Mouse (Mus musculus) spleen, adult 18-20 months (tissue): ENCODE results near the gene Zfp750.

Experiments used
- DNase-seq, 2 experiments: peaks; one replicate each; pipeline ENCODE4 v3.0.0; 2022; ENCODE audit warnings: mixed read lengths in 2 of 2

Gene Zfp750

DNA sequence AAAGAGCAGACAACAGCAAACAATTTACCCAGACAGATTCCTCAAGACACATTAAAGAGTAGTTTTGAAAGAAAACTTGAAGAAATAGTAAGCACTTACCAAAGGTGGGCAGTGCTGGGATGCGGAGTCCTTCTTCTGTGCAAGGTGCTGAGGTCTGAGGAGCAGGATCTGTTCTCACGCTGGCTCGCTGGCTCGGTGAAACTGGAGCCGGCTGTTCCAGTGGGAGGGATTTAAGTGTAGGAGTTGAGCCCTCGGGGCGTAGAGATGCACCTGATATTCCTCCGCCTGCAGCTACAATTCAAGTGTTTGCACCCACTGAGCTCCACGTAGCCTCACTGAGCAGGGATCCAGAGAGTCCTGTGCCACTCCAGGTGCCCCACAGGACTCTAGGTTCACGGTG is at the start of gene Zfp750:
Gene Zfp750, minus strand, starts transcription at position 203 of the 400 bp plus-strand sequence.
- no peak for DNase-seq

DNA sequence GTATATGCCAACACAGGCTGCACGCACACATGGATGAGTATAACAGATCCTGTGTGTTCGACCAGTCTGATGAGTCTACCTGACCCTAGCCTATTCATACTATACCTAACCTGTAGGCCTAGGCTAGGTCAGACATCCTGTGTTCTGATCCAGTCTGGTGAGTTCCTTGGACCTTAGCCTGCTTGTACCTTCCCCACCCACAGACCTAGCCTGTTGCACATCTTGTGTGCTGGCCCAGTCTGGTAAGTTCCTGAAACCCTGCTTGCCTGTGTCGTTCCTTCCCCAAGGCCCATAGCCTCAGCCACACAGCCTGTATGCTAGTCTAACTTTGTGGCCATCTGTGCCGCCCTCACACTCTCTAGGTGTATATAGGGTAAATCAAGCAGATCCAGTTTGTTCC is 45.1 kb upstream of the Zfp750 start:
- DNase-seq = no peak

DNA sequence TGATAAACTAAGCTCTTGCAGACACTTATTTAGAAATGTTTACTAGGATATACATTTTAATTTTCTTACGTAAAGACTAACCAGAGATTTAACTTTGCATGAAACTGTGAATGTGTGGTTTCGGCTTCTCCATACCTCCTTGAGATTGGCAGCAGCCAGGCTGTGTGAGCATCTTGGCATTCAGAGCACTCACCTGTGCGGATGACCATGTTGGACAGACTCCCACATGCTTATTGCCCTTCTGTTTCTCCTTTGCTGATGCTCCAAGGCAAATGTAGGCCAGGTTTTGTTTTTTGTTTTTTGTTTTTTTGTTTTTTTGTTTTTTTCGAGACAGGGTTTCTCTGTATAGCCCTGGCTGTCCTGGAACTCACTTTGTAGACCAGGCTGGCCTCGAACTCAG is 44.2 kb upstream of the Zfp750 start:
- DNase-seq = no peak

DNA sequence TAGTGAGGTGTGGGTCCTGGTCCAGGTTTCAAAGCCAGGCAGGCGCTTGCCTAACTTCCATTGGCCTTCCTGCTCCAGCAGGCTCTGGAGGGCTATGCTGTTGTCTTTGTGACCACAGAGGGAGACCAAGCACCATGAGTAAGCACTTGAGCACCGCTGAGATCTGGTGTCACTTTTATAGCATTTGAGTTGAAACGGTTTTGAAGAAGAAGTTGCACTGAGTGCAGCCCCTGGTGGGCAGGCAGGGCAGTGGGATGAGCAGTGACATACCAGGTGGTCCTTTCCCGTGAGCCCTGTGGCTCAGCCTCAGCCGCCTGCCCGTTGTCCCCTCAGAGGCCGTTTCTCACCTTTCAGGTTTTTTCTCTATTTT is 41.1 kb upstream of the Zfp750 start:
- no peak for DNase-seq

DNA sequence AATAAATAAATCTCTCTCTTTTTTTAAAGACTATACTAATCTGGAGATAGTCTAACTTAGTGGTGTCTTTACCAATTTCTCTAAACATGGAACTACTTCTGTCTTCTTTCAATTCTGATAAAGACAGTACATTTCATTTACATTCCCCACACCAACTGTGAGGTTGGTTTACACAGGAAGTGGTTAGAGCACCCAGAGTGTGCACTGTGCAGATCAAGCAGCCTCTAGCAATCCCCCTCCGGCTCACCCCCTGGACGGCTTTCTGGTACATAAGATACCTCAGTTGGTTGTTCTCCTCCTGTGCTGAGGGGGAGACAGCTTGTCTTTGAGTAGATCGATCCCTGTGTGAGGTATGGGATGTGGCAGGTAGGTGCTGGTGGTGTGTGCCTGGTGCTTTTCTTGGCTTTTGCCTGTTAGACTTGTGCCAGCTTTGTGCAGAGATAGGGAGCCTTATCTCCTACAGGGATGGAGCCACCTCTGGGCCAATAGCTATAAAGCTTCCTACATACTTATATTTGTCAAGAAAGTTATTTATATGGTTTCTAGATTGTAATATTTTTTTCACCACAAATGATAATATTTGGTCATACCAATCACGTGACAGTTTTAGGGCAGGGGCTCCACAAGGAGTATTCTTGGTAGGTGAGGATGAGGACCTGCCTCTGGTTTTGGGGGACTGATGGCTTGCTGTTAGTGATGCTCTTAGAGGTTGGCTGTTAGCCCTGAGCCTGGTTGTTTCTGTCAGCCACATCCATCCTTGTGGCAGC is 40.6 kb upstream of the Zfp750 start:
- peak; percentile 22 to 36 for DNase-seq

DNA sequence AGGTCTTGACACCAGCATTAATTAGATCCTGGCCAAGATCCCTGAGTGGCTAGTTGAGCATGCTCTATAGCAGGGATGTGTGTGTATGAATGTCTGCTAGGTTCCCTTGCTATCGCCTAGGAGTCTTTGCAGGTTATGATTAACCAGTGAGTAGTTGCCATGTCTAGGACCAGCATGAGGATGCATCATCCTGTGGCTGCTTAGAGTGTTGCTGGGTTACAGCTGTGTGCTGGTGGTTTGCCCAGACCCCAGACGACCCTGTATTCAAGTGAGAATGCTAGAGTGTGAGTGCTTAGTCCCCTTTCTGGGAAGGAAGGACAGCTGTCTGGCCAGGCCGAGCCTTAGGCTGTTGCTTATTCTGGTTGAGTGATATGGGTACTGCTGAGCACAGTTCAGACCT is 39.4 kb upstream of the Zfp750 start:
- no peak for DNase-seq

DNA sequence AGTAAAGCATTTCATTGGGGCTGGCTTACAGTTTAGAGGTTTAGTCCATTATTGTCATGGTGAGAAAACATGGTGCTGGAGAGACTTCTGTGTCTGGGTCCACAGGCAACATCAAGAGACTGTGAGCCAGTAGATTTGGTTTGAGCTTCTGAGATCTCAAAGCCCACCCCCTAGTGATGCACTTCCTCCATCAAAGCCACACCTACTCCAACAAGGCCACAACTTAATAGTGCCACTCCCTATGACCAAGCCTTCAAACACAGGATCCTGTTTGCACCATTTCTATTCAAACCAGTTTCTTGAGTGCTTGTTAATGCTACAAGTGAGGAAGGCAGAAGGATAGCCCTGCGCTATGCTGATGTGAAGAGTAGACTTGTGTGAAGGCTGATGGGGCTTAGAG is 38.8 kb upstream of the Zfp750 start:
- no peak for DNase-seq

DNA sequence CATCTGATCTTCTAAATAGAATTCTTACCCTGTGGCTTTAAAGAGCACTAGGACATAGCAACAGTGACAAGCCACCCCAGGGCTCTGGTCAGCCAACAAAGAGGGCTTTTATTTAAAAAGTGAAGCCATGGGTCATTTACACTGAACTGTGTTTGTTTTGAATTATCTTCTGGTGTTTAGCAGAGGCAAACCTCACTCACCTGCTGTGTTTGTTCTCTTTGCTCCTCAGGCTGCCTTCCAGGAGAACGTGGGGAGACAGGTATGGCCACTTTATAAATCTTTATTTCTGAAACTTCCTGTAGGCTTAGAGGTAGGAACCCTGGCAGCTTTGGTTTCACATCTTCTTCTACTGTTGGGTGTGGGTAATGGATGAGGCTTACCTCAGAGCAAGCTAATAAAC is 37.6 kb upstream of the Zfp750 start:
- no peak for DNase-seq

DNA sequence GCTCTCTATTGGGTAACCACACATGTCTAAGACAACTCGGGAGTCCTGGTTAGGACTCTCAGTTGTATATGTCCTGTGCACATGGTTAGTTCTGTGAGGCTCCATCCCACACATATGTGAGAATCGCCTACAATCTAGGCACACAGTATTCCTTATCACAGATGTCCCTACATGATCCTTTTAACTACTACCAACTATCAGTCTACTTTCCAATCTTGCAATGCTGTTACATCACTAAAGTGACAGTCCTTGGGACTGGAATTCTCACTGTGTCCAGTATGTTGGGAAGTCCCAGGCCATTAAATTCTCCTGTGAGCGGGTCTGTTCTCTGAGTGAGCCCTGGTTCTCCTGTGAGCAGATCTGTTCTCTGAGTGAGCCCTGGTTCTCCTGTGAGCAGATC is 34.3 kb upstream of the Zfp750 start:
- no peak for DNase-seq

DNA sequence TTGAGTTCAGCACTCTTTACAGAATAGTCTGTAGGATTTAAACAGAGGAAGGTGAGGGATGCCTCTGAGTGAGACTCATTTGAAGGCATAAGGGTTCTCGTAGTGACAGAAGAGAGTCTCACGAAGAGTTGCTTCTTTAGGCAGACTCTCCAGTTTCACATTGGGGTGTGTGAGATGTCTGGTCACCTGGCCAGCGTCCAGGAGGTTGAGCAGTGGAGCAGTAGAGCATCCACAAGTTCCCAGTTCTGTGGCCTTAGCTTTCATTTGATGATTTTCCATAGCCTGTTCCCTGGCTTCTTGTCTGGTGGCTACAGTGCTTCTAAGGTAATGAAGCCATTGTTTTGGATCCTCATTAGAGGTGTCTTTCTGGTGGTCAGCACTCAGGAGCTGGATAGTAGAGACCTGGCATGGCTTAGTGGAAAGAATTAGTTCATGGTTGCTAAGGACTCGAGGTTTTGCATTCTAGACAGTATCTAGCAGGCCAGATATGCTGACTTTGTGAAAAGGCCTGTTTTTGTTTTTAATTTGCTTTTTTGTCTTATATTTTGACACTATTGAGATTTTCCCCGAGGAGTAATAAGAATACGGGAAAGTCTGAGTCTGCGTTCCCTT is 33.8 kb upstream of the Zfp750 start:
- DNase-seq = no peak

DNA sequence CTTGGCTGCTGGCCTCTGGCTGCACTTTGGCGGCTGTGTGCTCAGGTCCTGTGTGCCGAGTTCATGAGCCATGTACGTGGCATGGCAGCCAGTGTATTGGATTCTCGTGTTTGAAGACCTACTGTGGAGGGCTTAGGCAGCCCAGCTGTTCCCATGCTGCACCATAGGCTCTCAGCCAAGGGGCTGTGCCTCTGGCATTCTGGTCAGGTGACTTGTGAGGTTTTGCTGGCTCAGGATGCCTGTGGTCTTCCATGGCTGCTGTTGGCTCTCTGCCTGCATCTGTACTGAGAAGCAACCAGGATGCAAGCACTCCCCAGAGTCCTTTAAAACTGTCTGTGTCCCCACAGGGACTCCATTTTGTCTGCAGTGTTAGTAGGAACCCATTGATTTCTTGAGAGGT is 33.0 kb upstream of the Zfp750 start:
- DNase-seq = no peak

DNA sequence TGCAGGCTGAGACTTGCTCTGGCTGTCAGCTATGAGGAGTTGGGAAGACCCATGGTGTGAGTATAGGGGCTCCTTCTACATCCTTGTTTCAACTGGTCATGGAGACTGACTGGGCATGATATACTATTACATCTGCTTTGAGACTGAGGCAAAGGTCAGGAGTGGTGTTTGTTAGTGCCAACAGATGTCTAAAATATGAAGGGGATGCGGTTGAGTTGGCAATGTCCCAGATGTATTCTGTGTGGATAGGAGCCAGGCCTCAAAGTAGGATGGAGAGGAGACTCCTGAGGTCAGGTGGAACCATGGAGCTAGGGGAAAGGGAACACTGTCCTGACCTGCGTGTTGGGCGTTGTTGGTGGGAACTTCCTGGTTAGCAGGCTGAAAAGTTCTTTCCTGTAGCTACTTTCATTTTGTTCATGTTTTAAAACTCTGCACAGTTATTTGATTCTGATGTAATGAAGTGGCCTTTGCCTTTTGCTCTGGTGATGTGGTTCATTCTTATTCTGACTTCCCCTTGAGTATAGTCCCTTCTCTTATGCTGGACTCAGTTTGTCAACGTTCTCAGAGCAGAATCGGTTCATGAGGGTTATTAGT is 32.2 kb upstream of the Zfp750 start:
- no peak for DNase-seq

DNA sequence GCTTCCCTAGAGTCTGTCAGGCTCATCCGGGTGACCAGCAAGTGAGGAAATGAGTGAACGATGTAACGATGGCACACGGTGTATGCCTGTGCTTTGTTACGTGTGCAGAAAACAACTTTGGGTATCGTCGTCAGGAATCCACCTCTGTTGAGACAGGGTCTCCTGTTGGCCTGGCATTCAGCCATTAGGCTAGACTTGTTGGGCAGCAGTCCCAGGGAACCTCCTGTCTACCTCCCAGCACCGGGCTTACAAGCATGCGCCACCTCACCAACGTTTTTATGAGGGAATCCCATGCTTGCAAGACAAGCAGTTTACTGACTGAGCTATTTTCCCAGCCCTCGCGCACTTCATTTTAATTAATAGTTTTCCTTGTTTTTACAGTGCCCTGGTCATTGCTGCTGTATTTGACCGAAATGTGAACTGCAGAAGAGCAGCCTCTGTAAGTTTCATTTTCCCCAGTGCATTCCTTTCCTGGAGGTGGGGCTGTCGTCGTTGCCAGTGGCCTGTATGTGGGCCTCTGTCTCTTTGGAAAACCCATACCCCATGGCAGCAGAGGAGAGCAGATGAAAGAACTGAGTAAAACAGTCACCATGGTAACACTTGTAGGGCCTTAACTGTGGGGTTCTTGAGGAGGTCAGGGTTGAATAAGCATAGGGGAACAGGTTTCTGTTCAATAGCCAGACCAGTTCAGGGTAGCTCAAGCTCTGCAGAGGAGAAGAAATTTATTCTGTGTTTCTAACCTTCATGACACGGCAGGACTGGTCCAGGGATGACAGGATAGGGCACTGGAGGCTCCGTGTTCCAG is 30.9 kb upstream of the Zfp750 start:
- DNase-seq = no peak

DNA sequence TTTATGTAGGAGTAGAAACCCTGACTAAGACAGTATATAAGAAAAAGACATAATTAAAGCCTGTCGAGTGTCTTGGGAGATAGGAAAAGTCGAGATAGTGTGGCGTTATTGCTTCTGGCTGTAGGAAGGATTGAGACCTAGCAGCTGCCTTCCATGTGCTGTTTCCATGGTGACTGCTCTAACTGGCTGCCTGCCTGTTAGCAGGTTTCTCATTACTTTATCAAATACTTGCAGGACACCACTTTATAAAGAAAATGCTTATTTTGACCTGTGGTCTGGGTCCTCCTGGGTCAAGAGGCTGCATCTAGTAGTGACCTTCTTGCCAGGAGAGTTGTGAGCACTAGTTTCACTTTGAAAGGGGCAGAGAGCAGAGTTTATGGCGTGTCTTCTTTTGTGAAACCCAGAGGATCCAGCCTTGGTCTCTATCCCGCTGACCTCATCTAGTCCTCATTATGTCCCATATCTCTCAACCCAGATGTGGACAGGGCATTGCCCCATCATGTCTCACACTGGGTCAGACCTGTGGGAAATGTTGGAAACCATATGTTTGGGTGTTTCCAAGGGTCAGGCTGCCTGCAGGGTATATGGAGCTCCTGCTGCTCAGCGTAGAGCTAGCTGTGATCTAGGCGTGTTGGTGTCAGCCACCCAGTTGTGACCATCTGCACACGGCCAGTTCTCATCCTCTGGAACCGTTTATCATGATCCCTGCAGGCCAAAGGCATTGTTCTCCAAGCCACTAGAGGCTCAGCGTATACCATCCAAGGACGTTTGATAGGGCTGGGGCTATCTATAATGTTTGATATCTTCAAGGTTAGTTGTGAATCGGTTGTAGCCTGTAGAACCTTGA is 30.1 kb upstream of the Zfp750 start:
- DNase-seq = no peak

DNA sequence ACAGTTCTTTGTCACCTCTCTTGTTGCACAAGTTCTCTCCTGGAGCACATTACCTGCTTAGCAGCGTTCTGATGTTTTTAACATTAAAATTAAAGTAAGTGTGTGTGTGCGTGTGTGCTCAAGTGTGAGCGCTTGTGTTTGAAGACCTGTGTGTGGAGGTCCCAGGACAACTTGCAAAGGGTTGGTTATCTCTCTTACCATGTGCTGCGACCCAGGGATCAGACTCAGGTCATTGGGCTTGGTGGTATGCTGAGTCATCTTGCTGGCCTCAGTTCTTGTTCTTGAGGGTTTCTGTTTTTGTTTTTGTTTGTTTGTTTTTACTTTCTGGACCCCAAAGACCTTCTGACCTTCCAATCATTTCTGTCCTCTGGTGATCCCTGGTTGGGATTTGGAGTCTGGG is 28.8 kb upstream of the Zfp750 start:
- no peak for DNase-seq

DNA sequence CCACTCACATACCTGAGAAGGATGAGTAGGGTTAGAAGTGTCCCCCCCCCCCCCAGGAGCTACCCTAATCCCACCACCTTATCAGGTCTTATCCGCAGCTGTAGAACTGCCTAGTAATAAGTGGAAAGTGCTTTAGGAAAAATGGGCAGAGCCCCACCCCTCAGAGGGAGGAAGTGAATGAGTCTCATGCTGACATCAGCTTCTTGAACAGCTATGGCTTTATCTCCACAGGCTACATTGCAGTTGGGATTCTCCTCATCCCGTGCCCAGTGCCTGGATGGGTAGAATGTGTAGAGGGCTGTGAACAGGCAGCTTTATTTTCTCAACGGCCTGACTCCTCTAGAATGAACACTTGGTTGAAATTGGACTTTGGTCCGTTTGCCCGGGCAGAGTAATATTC is 28.1 kb upstream of the Zfp750 start:
- DNase-seq = no peak

DNA sequence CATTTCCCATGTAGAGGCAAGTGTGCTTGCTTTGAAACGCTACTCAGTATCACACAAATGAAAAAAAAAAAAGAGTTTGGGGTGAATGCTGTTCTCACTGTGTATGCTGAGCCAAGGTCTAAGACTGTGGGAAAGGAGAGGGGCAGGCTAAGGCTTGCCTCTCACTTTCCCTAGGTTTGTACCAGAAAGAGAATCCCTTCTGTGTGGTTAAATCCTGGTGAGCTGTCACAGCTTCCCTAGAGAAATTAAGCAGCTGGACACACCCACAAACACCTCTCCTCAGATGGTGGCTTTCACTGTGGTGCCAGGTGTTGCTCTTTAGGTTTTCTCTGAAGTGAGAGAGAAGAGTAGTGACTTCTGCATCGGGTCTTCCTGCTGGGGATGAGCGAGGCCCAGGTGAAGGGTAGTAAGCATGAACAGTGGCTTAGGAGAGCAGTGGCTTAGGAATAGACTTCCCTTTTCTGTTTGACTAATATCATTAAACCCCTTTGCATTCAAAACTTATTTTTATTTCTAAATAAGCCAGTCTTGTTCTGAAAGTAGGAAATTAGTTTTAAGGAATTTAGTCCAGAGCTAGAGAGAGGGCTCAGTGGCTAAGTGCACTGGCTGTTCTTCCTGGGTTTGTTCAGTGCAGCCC is 26.4 kb upstream of the Zfp750 start:
- DNase-seq = no peak

DNA sequence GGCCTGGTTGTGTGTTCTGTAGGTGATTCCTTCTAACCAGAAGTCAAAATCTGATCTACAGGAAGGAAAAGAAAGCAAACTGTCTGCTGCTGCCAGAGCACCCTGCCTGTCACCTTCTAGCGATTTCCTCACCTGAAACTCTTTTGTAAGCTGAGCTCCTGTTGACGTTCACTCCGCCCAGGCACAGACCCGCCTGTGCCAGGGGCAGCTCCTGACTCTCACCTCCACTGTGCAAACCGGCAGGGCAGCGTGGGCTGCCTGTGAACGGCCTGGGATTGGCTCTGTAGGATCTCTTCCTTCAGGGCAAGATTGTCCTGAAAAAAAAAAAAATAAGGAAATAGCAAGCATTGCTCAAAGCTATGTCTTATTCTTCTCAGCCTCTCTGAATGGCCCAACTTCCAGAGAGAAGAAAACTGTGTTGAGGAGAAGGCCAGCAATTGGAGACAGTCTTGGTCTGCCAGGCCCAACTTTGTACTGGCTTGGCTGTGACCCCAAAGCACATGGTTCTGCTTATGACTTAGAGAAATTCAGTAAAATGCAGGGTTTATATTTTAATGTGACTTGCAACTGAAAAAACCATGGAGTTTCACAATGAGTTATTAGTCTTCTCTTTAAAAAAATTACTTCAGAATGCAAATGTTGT is 25.7 kb upstream of the Zfp750 start:
- DNase-seq = no peak

DNA sequence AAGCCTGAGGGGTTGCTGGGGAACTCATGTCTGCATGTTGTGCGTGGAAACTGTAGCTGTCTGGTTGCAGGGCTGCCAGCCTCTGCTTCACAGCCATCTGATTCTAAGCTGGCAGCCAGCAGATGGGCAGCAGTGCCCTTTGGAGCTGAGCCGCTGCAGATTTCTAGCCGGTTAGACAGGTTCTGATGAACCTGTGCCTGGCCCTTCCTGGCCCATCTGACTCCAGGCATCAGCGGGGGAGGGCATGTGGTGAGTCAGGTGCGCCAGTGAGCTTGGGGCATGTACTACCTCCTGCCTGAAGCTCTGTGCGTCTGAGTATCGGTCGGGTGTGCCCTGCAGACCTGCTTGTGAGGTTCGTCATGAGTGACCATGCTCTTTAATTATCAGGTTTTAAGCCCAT is 24.8 kb upstream of the Zfp750 start:
- DNase-seq = no peak

DNA sequence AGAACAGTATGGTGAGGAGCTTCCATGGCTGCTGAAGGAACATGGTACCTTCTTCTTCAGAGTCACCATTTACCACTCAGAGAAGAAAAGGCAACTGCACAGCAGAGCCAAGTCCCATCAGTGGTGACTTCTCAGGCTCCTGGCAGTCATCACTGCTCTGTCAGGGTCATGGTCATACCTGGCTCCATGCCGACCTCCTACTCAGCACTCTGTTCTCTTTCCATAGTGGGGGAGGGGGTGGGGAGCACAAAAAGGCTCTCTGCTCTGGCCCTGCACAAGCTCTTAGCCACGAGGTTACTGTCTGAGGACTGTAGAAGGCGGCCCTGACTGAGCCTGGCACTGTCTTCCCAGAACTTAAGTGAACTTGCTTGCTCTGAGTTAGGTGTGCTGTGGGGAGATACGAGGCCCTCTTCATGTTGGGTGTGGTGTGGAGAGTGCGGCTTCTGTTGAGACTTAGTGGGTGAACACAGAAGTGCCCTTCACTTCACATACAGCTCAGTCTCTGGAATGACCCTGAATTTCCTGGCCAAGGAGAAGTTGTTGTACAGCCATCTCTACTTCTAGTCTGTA is 24.2 kb upstream of the Zfp750 start:
- no peak for DNase-seq

DNA sequence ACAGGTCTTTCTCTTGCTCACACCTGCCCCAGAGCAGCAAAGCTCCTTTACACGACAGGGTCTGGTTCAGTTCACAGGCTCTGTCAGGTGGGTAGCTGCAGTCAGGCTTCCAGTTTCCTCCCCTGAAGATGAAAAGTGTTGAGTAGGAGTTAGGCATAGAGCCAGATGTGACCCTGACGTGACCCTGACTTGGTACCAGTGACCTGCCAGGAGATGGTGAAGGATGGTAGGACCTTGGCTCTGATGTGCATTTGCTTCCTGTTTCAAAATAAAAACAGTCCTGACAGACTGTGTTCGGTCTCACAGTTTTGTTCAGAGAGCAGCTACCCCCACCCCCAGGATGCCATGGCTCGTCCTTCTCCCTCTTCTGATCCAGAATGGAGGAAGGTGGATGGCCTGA is 23.3 kb upstream of the Zfp750 start:
- no peak for DNase-seq
